Mouse (Mus musculus): ENCODE results near the gene Tmem131l.

DNA sequence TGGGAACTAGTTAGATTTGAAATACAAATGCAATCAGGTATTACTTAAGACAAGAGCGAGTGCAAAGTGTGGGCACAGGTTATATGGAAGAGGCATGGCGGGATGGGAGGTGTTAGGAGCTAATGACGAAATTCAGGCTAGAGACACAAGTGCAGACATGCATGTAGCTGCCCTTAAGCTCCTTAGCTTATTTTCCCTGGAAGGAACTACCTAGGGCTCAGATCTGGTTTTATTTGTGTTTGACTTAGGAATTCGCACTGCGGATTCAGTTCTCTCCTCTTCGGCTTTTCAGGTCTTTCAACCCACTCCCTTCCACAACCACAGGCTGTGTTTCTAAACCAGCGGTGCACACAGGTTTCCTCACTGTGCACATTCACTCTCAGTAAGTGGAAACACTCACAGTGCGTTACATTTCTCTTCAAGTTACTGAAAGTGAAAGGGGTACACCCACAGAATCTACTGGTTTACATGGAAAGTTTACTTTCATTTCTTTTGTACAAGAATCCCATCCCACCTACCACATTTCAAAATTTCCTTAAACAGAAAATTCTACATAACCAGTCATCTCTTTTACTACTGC is 52.4 kb downstream of the Tmem131l start:
- TF ChIP-seq POLR2A (IDR thresholded peaks at IDR 0.05; ENCODE audit: borderline replicate concordance, control insufficient read depth, low read depth, low read length) (no peak), CTCF (IDR thresholded peaks at IDR 0.05; ENCODE audit: control insufficient read depth, insufficient read depth, low read length) (no peak)
